In genomic region chr10:8347497-8347896, GRCm38 (mm10) we compare ENCODE assay signal across 23 mouse cellular contexts.
DNase-seq lines count a peak whose midpoint lies in the region; ATAC-seq and TF ChIP-seq lines count a peak whose summit lies in the region.
"Had no signal": no experiment of that assay in that cellular context is flagged by ENCODE, and none has a peak within 500 bp of the region (broad histone marks: within the 10 kb centered on the region; RNA-seq: fewer than 3 reads in every experiment).

No protein-coding gene starts in this region.

- H3K27me3 ChIP-seq in hindbrain, embryonic 11.5 days (ENCODE audit: control insufficient read depth, insufficient read depth, low read length) = no peaks in the 10 kb centered on the region
- H3K27me3 ChIP-seq in hindbrain, embryonic 10.5 days (ENCODE audit: insufficient read depth, poor library complexity, severe bottlenecking) = no peaks in the 10 kb centered on the region
- no peaks in the 10 kb centered on the region for H3K27me3 ChIP-seq in hindbrain, embryonic 13.5 days
- H3K27me3 ChIP-seq: forebrain, embryonic 12.5 days; forebrain, embryonic 15.5 days; heart, embryonic 12.5 days; heart, embryonic 15.5 days; hindbrain, embryonic 15.5 days had no signal

- TF ChIP-seq POLR2A in brain, embryonic 14.5 days (IDR thresholded peaks at IDR 0.05; ENCODE audit: borderline replicate concordance, extremely low read depth, insufficient read depth, insufficient read length, poor library complexity, severe bottlenecking) = no peak

- no peak overlapping the region for H3K4me2 ChIP-seq in hindbrain, embryonic 11.5 days (replicated peaks; ENCODE audit: low read depth, low read length)
- H3K4me2 ChIP-seq in hindbrain, embryonic 13.5 days = no peak overlapping the region
- H3K4me2 ChIP-seq: forebrain, embryonic 12.5 days; forebrain, embryonic 15.5 days; heart, embryonic 12.5 days; heart, embryonic 15.5 days; hindbrain, embryonic 15.5 days had no signal

- no peaks in the 10 kb centered on the region for H3K9me3 ChIP-seq in hindbrain, embryonic 11.5 days (ENCODE audit: control insufficient read depth, low read length)
- H3K9me3 ChIP-seq in hindbrain, embryonic 10.5 days = no peaks in the 10 kb centered on the region
- no peaks in the 10 kb centered on the region; the same call in 1 of the 2 replicates for H3K9me3 ChIP-seq in hindbrain, embryonic 13.5 days
- H3K9me3 ChIP-seq: forebrain, embryonic 12.5 days; forebrain, embryonic 15.5 days; heart, embryonic 12.5 days; heart, embryonic 15.5 days; hindbrain, embryonic 15.5 days had no signal

- no peaks in the 10 kb centered on the region for H3K36me3 ChIP-seq in hindbrain, embryonic 11.5 days (ENCODE audit: control insufficient read depth, insufficient read depth, low read length)
- H3K36me3 ChIP-seq in hindbrain, embryonic 10.5 days = no peaks in the 10 kb centered on the region
- no peaks in the 10 kb centered on the region for H3K36me3 ChIP-seq in hindbrain, embryonic 13.5 days
- H3K36me3 ChIP-seq: forebrain, embryonic 12.5 days; forebrain, embryonic 15.5 days; heart, embryonic 12.5 days; heart, embryonic 15.5 days; hindbrain, embryonic 15.5 days had no signal

- H3K9ac ChIP-seq in hindbrain, embryonic 11.5 days (ENCODE audit: low read depth, low read length) = no peak overlapping the region
- H3K9ac ChIP-seq in hindbrain, embryonic 13.5 days = no peak overlapping the region
- H3K9ac ChIP-seq: forebrain, embryonic 12.5 days; forebrain, embryonic 15.5 days; heart, embryonic 12.5 days; heart, embryonic 15.5 days; hindbrain, embryonic 15.5 days had no signal

- peak; percentile 53 for ATAC-seq in hindbrain, embryonic 11.5 days (ENCODE audit: low FRiP score)
- ATAC-seq in hindbrain, embryonic 13.5 days (ENCODE audit: low FRiP score) = peak; percentile 52; the same call in 1 of the 2 replicates
- ATAC-seq: CD4-positive, CD25-positive, alpha-beta regulatory T cell, adult 4 months; forebrain, embryonic 15.5 days; inflammation-experienced regulatory T-cells, adult 6 months; intestine, embryonic 16.5 days had no signal

- H3K27ac ChIP-seq in hindbrain, embryonic 11.5 days (ENCODE audit: low read depth, low read length) = no peak overlapping the region
- H3K27ac ChIP-seq in hindbrain, embryonic 10.5 days = no peak overlapping the region
- H3K27ac ChIP-seq in hindbrain, embryonic 13.5 days = no peak overlapping the region
- H3K27ac ChIP-seq: forebrain, embryonic 12.5 days; forebrain, embryonic 15.5 days; heart, embryonic 15.5 days; hindbrain, embryonic 15.5 days had no signal

- WGBS in hindbrain, embryonic 11.5 days = 57% methylated on average over 5 of the region's 5 CpGs
- WGBS in hindbrain, embryonic 10.5 days = 77% methylated on average over 5 of the region's 5 CpGs
- 41% methylated on average over 5 of the region's 5 CpGs for WGBS in hindbrain, embryonic 13.5 days

- H3K4me1 ChIP-seq in hindbrain, embryonic 11.5 days (replicated peaks; ENCODE audit: control insufficient read depth, insufficient read depth, low read length) = no peaks in the 10 kb centered on the region
- no peaks in the 10 kb centered on the region for H3K4me1 ChIP-seq in hindbrain, embryonic 10.5 days (replicated peaks)
- H3K4me1 ChIP-seq in hindbrain, embryonic 13.5 days (replicated peaks) = peaks cover 7% of the 10 kb centered on the region
- H3K4me1 ChIP-seq: forebrain, embryonic 12.5 days; forebrain, embryonic 15.5 days; heart, embryonic 12.5 days; heart, embryonic 15.5 days had no signal

- no peak for TF ChIP-seq CTCF in brain, embryonic 14.5 days (IDR thresholded peaks at IDR 0.05; ENCODE audit: borderline replicate concordance, extremely low read depth, insufficient read depth, insufficient read length)

- DNase-seq in hindbrain, embryonic 11.5 days (ENCODE audit: low spot score) = no peak
- DNase-seq in hindbrain, embryonic 10.5 days (ENCODE audit: low spot score) = no peak
- peak; percentile 24 for DNase-seq in brain, embryonic 14.5 days (ENCODE audit: low read depth)
- DNase-seq in adrenal gland, adult 8-10 months = no peak
- no peak for DNase-seq in right cerebral cortex, postnatal 25 days
- DNase-seq: adrenal gland, adult 2 months; adrenal gland, postnatal 25 days; cerebellum, adult 11-12 months; cerebellum, adult 9-10 months; cerebellum, postnatal 14 days; gastrocnemius, postnatal 36 days; heart, postnatal 10 days; heart, postnatal 36 days; kidney, adult 2 months had no signal

- no peak overlapping the region for H3K4me3 ChIP-seq in hindbrain, embryonic 11.5 days (ENCODE audit: low read depth, low read length)
- no peak overlapping the region for H3K4me3 ChIP-seq in hindbrain, embryonic 10.5 days
- no peak overlapping the region for H3K4me3 ChIP-seq in hindbrain, embryonic 13.5 days
- H3K4me3 ChIP-seq: forebrain, embryonic 12.5 days; forebrain, embryonic 15.5 days; heart, embryonic 12.5 days; heart, embryonic 15.5 days; hindbrain, embryonic 15.5 days had no signal
